20 mouse cellular contexts compared by ENCODE assay signal in genomic region chr2:75690656-75691055, GRCm38 (mm10).
"Had no signal": no experiment of that assay in that cellular context is flagged by ENCODE, and none has a peak within 500 bp of the region (broad histone marks: within the 10 kb centered on the region; RNA-seq: fewer than 3 reads in every experiment).

No protein-coding gene starts in this region.

- H3K36me3 ChIP-seq: kidney, embryonic 15.5 days; limb, embryonic 15.5 days; midbrain, embryonic 12.5 days; midbrain, embryonic 15.5 days; neural tube, embryonic 12.5 days; neural tube, embryonic 15.5 days; stomach, embryonic 15.5 days had no signal

- ATAC-seq: liver, postnatal 0 days; lung, postnatal 0 days; midbrain, embryonic 15.5 days had no signal

- H3K27ac ChIP-seq: kidney, embryonic 15.5 days; limb, embryonic 12.5 days; limb, embryonic 15.5 days; liver, embryonic 14.5 days; midbrain, embryonic 12.5 days; midbrain, embryonic 15.5 days; neural tube, embryonic 12.5 days; neural tube, embryonic 15.5 days; stomach, embryonic 15.5 days had no signal

- H3K9ac ChIP-seq: kidney, embryonic 15.5 days; limb, embryonic 12.5 days; limb, embryonic 15.5 days; liver, embryonic 14.5 days; liver, postnatal 0 days; lung, embryonic 14.5 days; midbrain, embryonic 12.5 days; midbrain, embryonic 15.5 days; neural tube, embryonic 12.5 days; neural tube, embryonic 15.5 days; stomach, embryonic 15.5 days had no signal

- H3K4me1 ChIP-seq: midbrain, embryonic 15.5 days; neural tube, embryonic 12.5 days had no signal

- H3K4me3 ChIP-seq: kidney, embryonic 15.5 days; limb, embryonic 12.5 days; limb, embryonic 15.5 days; midbrain, embryonic 12.5 days; midbrain, embryonic 15.5 days; neural tube, embryonic 12.5 days; neural tube, embryonic 15.5 days; stomach, embryonic 15.5 days had no signal

- DNase-seq: kidney, postnatal 10 days; kidney, postnatal 4 days; left cerebral cortex, postnatal 4 days; liver, postnatal 0 days; lung, embryonic 14.5 days; lung, postnatal 36 days; right cerebral cortex, postnatal 25 days; spleen, adult 18-20 months; thymus, postnatal 25 days had no signal

- H3K27me3 ChIP-seq: kidney, embryonic 15.5 days; limb, embryonic 12.5 days; limb, embryonic 15.5 days; midbrain, embryonic 12.5 days; midbrain, embryonic 15.5 days; neural tube, embryonic 12.5 days; neural tube, embryonic 15.5 days; stomach, embryonic 15.5 days had no signal

- H3K4me2 ChIP-seq: kidney, embryonic 15.5 days; limb, embryonic 12.5 days; limb, embryonic 15.5 days; liver, embryonic 11.5 days; lung, embryonic 14.5 days; midbrain, embryonic 12.5 days; midbrain, embryonic 15.5 days; neural tube, embryonic 12.5 days; neural tube, embryonic 15.5 days; stomach, embryonic 15.5 days had no signal

- H3K9me3 ChIP-seq: kidney, embryonic 15.5 days; limb, embryonic 12.5 days; limb, embryonic 15.5 days; midbrain, embryonic 12.5 days; midbrain, embryonic 15.5 days; neural tube, embryonic 12.5 days; neural tube, embryonic 15.5 days; stomach, embryonic 15.5 days had no signal
